Mouse (Mus musculus): ENCODE data around the gene Spag5. TPM values are rescaled to one million over a fixed set of nuclear protein-coding genes. Genes with fewer than 3 reads are reported as not detected.

Spag5 gene
- total and polyA plus RNA-seq, 3 experiments: 0.27 to 0.94 (median 0.42) TPM

DNA sequence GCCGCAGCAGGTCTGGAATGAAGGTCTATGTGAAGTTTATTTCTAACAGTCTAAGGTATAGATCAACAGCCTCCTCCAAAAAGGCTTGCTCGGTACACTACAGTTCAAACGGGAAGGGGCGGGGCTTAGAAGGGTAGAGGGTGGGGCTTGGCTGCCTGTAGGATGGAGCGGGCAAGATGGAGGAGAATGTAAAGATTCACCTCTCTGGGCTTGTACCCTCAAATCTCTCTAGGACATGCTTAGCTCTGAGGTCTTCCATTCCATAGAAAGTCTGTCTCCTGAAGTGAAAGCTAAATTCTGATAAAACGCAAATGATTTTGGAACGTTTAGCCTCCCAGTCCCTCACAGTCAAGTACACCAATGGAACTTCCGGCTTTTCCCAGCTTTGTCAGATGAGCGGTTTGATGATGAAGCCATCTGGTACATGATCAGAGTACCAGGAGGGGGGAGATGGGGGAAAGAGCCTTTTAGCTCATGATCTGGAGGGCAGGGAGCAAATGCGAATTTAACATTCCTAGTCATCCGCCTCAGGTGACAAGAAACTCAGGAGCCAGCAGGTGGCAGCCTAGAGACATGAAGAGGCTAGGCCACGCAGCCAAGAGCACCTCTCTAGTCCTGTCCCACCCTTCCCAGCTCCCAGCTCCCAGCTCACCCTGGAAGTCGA lies 58.9 kb downstream of the Spag5 start:
- Histone ChIP-seq H3K9ac (ENCODE audit: low read depth, low read length) (no peak overlapping the region), H3K79me2 (replicated peaks; ENCODE audit: control insufficient read depth, insufficient read depth, low read length) (no peaks in the 10 kb centered on the region), H3K27ac (no peak overlapping the region), H3K4me1 (ENCODE audit: control insufficient read depth, insufficient read depth, low read length) (no peaks in the 10 kb centered on the region), H3K4me3 (peak overlapping the region; percentile 41), H3K27me3 (ENCODE audit: control insufficient read depth, insufficient read depth, low read length) (no peaks in the 10 kb centered on the region), H3K36me3 (ENCODE audit: control insufficient read depth, insufficient read depth, low read length) (no peaks in the 10 kb centered on the region)
- intact Hi-C loops (cut with DNase I): loop anchor here (1.0 kb wide), 1 partner anchor 39 kb away; no protein-coding TSS in a partner anchor
- peak; percentile 61 to 72 for DNase-seq
- TF ChIP-seq CTCF (IDR thresholded peaks at IDR 0.05): peak; percentile 79
- no peak for TF ChIP-seq POLR2A (IDR thresholded peaks at IDR 0.05; ENCODE audit: insufficient read depth, low read depth, low read length)
- 0 out of 2 replicates have a peak, but pooled peaks have one; percentile 18 for TF ChIP-seq EP300 (IDR thresholded peaks at IDR 0.05; ENCODE audit: insufficient read depth, low read depth, low read length)
- 11% methylated on average over 13 of the region's 13 CpGs for WGBS

DNA sequence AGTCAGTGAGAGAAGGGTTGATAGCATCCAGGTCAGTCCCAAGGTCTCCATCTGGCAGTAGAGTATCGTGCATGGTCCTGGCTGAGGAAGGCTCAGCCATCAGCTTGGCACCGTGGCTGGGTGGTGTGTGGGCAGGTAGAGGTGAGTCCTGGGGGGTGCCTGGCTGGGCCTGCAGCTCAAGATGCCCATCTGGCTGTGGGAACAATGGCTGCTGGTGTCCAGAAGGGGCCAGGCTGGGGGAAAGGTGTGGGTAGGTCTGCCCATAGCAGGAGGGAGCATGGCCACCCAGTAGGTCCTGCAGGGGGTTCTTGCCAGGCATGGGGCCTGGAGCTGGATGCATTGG lies 59.4 kb downstream of the Spag5 start:
- Histone ChIP-seq H3K36me3 (ENCODE audit: control insufficient read depth, insufficient read depth, low read length) (no peaks in the 10 kb centered on the region), H3K27me3 (ENCODE audit: control insufficient read depth, insufficient read depth, low read length) (no peaks in the 10 kb centered on the region), H3K9ac (ENCODE audit: low read depth, low read length) (no peak overlapping the region), H3K4me1 (ENCODE audit: control insufficient read depth, insufficient read depth, low read length) (no peaks in the 10 kb centered on the region), H3K4me3 (no peak overlapping the region), H3K27ac (no peak overlapping the region), H3K79me2 (replicated peaks; ENCODE audit: control insufficient read depth, insufficient read depth, low read length) (no peaks in the 10 kb centered on the region)
- intact Hi-C loops (cut with DNase I): loop anchor here (1.0 kb wide), 1 partner anchor 39 kb away; no protein-coding TSS in a partner anchor
- no peak for DNase-seq
- WGBS: 50% methylated on average over 2 of the region's 2 CpGs
- TF ChIP-seq POLR2A (IDR thresholded peaks at IDR 0.05; ENCODE audit: insufficient read depth, low read depth, low read length): no peak
- no peak for TF ChIP-seq CTCF (IDR thresholded peaks at IDR 0.05)
- TF ChIP-seq EP300 (IDR thresholded peaks at IDR 0.05; ENCODE audit: insufficient read depth, low read depth, low read length): no peak

DNA sequence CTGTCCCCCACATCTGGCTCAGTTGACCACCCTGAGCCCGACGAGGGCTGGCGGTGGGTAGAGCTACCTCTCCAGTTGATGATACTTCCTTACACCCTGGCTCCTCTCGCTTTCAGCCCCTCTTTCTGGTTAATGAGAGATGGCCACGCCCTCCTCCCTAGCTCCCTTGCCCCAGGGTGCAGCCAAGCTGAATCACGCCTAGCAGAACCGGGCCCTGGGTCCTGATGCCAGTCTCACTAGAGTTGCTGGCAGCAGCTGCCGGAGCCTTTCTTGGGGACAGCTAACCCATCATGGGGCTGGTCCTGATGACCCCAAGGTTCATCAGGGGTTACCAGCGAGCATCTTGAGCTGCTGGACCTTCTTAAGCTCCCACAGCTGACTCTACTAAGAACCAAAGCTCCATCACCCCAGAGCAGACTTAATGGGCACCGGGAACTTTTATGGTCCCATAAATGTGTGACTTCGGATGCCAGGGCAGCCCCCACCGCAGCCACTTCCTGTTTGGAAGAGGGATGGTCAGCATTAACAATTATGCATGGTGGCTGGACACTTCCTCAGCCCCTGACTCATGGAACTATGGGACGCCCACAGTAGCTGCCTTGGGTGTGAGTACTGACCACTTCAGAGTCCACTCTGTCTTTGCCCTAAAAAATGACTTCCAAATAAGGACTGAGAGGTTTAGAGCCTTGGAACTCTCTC lies 62.1 kb downstream of the Spag5 start:
- no peak for DNase-seq
- Histone ChIP-seq H3K27ac (no peak overlapping the region), H3K4me1 (ENCODE audit: control insufficient read depth, insufficient read depth, low read length) (no peaks in the 10 kb centered on the region), H3K79me2 (replicated peaks; ENCODE audit: control insufficient read depth, insufficient read depth, low read length) (no peaks in the 10 kb centered on the region), H3K36me3 (ENCODE audit: control insufficient read depth, insufficient read depth, low read length) (no peaks in the 10 kb centered on the region), H3K27me3 (ENCODE audit: control insufficient read depth, insufficient read depth, low read length) (no peaks in the 10 kb centered on the region), H3K9ac (ENCODE audit: low read depth, low read length) (no peak overlapping the region), H3K4me3 (no peak overlapping the region)
- WGBS: 66% methylated on average over 13 of the region's 13 CpGs
- TF ChIP-seq EP300 (IDR thresholded peaks at IDR 0.05; ENCODE audit: insufficient read depth, low read depth, low read length) (no peak), POLR2A (IDR thresholded peaks at IDR 0.05; ENCODE audit: insufficient read depth, low read depth, low read length) (no peak), CTCF (IDR thresholded peaks at IDR 0.05) (no peak)
- intact Hi-C loops (cut with DNase I): no loop called here

DNA sequence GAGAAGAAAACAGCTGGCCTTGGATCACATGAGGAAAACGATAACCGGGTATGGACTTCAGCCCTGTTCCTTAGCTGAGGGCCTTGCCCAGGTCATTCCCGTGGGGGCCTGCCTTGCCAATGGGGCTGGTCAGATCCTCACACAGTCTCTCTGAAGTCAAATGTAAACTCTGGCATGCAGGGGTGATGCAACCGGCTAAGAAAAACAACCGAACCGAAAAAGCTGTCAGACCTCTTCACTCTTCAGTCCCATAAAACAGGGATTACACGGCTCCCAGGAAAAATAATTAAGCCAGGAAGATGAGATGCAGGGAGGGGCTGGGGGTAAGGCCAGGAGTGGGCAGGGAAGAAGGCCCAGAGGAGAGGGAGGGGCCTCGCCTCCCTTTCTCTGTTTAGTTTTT lies 62.8 kb downstream of the Spag5 start:
- H3K27me3 ChIP-seq (ENCODE audit: control insufficient read depth, insufficient read depth, low read length): no peaks in the 10 kb centered on the region
- H3K4me1 ChIP-seq (ENCODE audit: control insufficient read depth, insufficient read depth, low read length): no peaks in the 10 kb centered on the region
- 48% methylated on average over 8 of the region's 8 CpGs for WGBS
- no peak overlapping the region for H3K27ac ChIP-seq
- DNase-seq: no peak
- intact Hi-C loops (cut with DNase I): no loop called here
- H3K79me2 ChIP-seq (replicated peaks; ENCODE audit: control insufficient read depth, insufficient read depth, low read length): no peaks in the 10 kb centered on the region
- TF ChIP-seq CTCF (IDR thresholded peaks at IDR 0.05) (no peak), EP300 (IDR thresholded peaks at IDR 0.05; ENCODE audit: insufficient read depth, low read depth, low read length) (no peak), POLR2A (IDR thresholded peaks at IDR 0.05; ENCODE audit: insufficient read depth, low read depth, low read length) (no peak)
- H3K4me3 ChIP-seq: no peak overlapping the region
- no peaks in the 10 kb centered on the region for H3K36me3 ChIP-seq (ENCODE audit: control insufficient read depth, insufficient read depth, low read length)
- H3K9ac ChIP-seq (ENCODE audit: low read depth, low read length): no peak overlapping the region

DNA sequence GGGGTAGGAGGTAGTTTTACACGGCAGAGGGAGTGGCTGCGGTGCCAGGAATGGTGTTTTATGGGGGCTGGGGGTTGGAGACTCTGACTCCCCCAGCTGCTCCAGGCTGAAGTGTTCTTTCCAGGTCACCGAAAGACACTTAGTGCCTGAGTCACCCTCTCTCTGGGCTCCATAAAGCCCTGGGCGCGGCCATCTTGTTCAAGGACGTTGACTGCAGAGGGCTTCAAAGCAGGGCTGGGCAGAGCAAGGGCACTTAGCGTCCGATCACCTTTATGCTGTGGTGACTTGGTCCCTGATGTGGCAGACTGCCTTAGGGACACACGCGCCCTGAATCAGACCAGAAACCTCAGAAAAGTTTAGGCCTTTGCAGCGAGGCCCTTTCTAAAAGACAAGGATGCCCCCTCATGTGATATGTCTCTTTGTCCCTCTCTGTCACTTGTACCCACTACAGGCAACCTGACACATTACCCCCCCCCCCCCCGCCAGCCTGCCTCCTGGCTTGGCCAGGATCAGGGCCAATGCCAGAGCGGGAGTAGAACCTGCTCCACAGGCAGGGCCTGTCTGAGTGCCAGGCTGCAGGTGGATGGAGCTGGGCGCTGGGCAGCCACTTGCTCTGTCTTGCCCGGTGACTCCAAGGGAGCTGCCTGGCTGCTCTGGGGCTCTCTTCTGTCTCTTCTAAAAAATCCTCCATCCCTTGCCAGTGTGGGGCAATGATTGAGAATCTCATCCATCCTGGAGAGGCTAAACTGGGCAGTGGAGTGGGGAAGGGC lies 66.3 kb downstream of the Spag5 start:
- no peak for DNase-seq
- no peaks in the 10 kb centered on the region for H3K4me1 ChIP-seq (ENCODE audit: control insufficient read depth, insufficient read depth, low read length)
- no peaks in the 10 kb centered on the region for H3K79me2 ChIP-seq (replicated peaks; ENCODE audit: control insufficient read depth, insufficient read depth, low read length)
- H3K4me3 ChIP-seq: no peak overlapping the region
- H3K9ac ChIP-seq (ENCODE audit: low read depth, low read length): no peak overlapping the region
- no peak overlapping the region for H3K27ac ChIP-seq
- TF ChIP-seq CTCF (IDR thresholded peaks at IDR 0.05): no peak
- no peak for TF ChIP-seq EP300 (IDR thresholded peaks at IDR 0.05; ENCODE audit: insufficient read depth, low read depth, low read length)
- TF ChIP-seq POLR2A (IDR thresholded peaks at IDR 0.05; ENCODE audit: insufficient read depth, low read depth, low read length): no peak
- intact Hi-C loops (cut with DNase I): no loop called here
- H3K27me3 ChIP-seq (ENCODE audit: control insufficient read depth, insufficient read depth, low read length): no peaks in the 10 kb centered on the region
- no peaks in the 10 kb centered on the region for H3K36me3 ChIP-seq (ENCODE audit: control insufficient read depth, insufficient read depth, low read length)
- WGBS: 93% methylated on average over 15 of the region's 15 CpGs

Measured in heart, adult 2 months (tissue).